Mouse (Mus musculus) ES-Bruce4 (cell line): ENCODE measurements around the gene BC035947.

ENCODE experiments used
- CTCF ChIP-seq: IDR thresholded peaks from one replicate; pipeline ENCODE4 v1.8.1; 2011; ENCODE audit warnings: low read depth, low read length
- POLR2A ChIP-seq: IDR thresholded peaks from one replicate; pipeline ENCODE4 v1.8.1; 2011; ENCODE audit warnings: low read length; ENCODE audit not compliant: insufficient read depth

DNA sequence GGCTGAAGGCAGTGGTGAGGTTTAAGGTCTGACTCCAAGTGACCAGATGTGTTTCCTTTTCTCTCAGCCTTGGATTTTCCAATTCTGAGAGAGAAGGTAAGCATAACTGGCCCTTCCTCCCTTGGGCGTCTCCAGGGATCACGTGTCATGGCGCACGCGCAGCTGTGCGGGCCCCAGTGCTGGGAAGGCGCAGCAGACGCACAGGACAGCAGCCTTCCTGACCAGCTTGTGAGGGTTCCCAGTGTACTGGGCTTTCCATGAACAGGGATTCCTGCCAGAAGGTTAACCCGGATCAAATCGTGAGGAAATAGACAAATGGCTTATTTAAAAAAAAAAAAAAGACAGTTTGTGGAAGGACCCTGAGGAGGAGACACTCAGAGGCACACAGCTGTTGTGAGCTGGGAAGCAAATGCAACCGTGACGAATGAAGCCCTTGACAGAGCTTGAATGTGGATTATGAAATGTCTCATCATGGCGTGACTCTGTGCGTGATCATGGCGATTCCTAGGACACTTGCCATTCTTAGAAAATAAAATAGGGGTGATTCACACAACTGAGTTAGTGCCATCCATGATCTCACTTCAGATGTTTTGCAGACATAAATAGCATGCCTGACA, 20.3 kb upstream of the BC035947 start:
- TF ChIP-seq POLR2A (no peak), CTCF (no peak)
